Mouse (Mus musculus): ENCODE results near the gene Mapkap1.

- TF ChIP-seq CTCF (IDR thresholded peaks at IDR 0.05; ENCODE audit: control insufficient read depth, insufficient read depth, insufficient replicate concordance, low read depth, low read length), result no peak
- no peak for TF ChIP-seq POLR2A (IDR thresholded peaks at IDR 0.05; ENCODE audit: control insufficient read depth, low read depth, low read length)
Measured at GRCm38 (mm10) chr2:34573073-34573472, 166.5 kb downstream of the Mapkap1 start.
